Mouse (Mus musculus): ENCODE results near the gene Micu2. TPM values are rescaled to one million over a fixed set of nuclear protein-coding genes. Genes with fewer than 3 reads are reported as not detected.
A peak's percentile ranks its signal among the peaks of the same experiment; 100 is the strongest.
"Not testable (repeated sequence)": the region's sequence is repeated elsewhere in the genome, so short reads cannot be mapped to it uniquely, and the experiment has no call there.

Gene Micu2
- total RNA-seq, 2 experiments from 2014 or later = 30.1 to 31.9 TPM

DNA sequence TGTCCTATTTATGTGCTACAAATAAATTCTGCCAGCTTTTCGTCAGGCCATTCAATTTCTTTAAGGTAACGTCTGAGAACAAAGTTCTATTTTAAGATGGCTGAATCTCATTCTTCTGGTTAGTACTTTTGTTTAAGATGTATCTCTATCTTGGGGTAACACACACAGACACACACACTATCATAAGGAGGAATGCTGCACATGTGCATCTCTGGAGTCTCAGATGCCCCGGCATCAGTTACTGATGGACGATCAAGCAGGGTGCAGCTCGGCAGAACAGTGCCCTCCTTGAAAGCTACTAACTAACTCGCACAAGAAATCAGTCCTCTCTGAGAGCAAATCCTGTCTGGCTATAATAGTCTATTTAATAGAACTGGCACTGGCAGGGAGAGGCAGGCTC is 30.2 kb downstream of the Micu2 start:
- intact Hi-C loops (cut with DNase I) = no loop called here
- DNase-seq = no peak

DNA sequence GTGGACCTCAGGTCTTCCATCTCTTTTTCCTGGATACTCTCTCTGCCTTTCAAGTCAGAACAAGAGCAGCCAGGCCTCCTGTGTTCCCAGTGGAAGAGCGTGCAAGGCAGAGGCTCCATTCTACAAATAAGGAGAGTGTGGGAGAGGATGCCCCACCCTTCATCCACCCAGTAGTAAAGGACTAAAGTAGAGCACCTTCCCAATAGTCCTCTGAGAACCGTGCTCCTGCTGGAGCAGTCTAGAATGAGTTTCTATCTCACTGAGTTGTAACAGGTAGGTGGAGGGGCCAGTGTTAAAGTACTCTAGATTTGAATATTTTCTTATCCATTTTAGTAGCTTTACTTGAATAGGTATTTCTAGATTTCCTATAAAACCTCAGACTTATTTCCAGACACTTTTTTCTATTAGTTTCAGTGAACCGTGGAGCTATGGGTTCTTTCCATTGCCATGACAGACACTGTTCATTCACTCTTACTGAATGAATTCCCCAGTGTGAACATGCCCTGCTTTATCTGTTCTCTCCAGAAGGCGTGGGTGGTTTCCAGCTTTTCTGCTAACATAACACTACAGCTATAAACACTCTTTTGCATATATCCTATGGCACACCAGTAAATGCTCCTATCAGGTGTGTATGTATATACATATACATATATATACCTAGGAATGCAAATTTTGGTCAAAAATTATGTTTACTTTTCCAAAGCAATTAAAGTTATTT is 31.8 kb downstream of the Micu2 start:
- intact Hi-C loops (cut with DNase I) = no loop called here
- no peak for DNase-seq

DNA sequence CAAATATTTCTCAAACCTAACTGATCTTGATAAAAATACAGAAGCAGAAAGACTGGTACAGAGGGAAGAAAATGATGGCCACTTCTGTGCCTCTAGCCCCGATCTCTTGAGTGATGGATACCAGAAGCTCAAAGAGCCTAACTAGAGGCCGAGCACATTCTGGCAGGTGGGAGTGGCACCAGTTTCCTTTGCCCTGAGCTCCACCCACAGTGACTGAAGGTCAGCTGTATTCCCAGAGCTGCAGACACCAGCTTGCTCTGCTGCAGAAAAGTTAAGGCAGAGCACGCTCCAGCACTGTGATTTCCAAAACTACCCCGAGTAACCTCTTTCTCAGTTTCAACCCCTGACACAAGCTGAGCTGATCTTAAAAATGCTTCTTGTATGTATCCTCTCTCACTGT is 37.2 kb downstream of the Micu2 start:
- intact Hi-C loops (cut with DNase I) = no loop called here
- DNase-seq = no peak

DNA sequence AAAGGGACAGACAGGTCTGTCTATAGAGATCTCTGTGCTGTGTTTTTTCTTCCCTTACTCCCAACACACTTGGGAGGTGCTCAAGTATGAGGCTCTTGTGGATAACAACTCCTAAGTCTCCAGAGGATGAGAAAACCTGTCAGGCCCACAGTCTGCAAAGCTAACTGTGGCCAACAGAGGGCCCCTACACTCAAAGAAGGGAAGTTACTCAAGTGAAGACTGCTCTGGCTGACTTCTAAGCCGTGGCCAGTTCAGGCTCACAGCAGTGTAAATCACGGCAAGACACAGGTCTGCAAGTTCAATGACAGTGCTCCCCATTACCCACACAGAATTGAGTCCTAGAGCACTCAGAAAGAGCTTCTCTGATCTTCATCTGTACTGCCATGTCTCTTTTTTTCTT is 48.0 kb downstream of the Micu2 start:
- intact Hi-C loops (cut with DNase I) = loop anchor here (5.0 kb wide), 1 partner anchor 46 kb away; the partner anchor contains the start of gene Micu2
- no peak for DNase-seq

DNA sequence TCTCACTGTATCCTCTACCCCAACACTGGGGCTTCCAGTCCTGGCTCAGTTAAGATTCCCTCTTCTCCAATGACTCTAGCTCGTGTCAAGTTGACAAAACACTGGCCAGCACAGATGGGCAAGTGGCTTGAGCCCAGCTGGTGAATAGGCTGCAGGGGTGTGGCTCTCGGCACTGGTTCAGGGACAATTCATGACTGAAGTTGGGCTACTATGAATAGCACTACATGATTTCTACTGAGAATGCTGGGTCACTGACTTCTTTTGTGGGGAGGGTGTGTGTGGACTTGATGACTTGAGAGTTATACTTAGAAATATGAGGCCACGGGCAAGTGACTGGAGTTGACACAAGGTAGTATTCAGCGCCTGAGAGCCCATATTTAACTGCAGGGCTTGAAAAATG is 53.2 kb downstream of the Micu2 start:
- DNase-seq = peak; percentile 42 to 43
- intact Hi-C loops (cut with DNase I) = no loop called here

- DNase-seq = no peak
- intact Hi-C loops (cut with DNase I) = no loop called here
Observed at GRCm38 (mm10) chr14:57937297-57937696, 61.8 kb downstream of the Micu2 start.

- no peak for DNase-seq
- intact Hi-C loops (cut with DNase I) = no loop called here
Observed at GRCm38 (mm10) chr14:57934666-57935065, 64.4 kb downstream of the Micu2 start.

DNA sequence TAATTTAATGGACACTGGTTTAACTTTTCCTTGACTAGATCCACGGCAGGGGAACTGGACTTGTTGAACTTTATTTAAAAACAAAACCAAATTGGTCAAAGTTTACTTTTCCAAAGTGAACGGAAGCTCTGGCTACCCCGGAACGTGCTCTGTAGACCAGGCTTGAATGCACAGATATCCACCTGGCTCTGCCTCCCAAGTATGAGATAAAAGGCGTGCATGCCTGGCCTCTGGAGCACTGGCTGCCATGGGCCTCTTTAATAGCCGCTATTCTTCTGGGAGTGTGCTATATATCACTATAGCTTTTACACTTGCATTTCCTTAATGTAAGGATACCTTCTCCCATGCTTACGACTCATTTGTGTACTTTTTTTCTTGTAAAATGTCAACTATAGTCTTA is 65.5 kb downstream of the Micu2 start:
- no peak for DNase-seq
- intact Hi-C loops (cut with DNase I) = no loop called here

DNA sequence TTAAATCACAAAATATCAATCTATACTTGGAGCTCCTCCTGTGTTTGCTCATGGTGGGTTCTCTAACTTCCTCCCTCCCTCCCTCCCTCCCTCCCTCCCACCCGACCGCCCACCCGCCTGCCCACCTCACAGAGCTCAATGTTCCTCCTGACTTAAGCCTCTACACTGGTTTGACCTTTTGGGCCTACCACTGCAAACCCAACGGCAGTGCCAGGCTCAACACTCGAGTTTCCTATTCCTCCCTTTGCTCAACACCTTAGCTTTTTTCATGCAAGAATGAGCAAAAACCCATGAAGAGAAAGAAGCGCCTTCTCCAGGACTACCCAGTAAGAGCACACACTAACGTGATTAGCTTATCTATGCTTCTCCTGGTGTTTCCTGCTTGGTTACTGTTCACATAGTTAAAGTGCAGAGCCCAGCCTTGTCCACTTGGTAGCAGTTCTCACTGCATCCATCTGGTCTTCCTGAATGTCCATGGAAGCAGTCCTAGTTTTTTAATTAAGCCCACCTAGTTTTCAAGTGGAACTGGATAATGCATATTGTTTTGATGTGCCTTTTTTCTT is 66.1 kb downstream of the Micu2 start:
- no peak for DNase-seq
- intact Hi-C loops (cut with DNase I) = no loop called here

- intact Hi-C loops (cut with DNase I) = no loop called here
- DNase-seq = no peak
Observed at GRCm38 (mm10) chr14:57921428-57922131, 77.5 kb downstream of the Micu2 start.

DNA sequence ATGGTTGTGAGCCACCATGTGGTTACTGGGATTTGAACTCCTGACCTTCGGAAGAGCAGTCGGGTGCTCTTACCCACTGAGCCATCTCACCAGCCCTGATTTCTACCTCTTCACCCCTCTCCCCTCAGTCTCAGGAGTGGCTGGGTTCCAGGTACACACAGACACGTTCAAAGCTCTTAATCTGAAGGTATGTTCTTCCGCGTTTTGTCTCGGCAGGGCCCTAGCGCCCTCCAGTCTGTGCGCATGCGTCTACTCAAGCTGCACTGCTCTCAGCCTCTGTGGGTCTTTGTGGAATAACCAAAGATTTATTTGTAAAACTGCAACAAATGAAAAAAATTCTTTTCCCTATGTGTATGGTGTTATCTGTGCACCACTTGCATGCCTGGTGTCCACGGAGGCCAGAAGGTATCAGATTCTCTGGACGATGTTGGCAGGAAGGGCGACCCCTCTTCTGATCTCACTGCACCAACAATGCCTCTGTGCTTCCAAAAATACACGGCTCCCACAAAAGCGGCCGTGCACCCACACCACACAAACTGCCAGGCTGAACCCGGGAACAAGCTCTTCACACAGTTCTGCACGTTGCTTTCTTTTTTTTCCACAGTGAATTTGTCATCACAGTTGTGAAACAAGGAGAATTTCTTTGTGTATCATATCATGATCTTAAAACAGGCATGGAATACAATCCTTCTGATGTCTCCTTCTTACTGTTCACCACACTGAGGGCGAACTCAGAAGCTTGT is 78.3 kb downstream of the Micu2 start:
- intact Hi-C loops (cut with DNase I) = no loop called here

DNA sequence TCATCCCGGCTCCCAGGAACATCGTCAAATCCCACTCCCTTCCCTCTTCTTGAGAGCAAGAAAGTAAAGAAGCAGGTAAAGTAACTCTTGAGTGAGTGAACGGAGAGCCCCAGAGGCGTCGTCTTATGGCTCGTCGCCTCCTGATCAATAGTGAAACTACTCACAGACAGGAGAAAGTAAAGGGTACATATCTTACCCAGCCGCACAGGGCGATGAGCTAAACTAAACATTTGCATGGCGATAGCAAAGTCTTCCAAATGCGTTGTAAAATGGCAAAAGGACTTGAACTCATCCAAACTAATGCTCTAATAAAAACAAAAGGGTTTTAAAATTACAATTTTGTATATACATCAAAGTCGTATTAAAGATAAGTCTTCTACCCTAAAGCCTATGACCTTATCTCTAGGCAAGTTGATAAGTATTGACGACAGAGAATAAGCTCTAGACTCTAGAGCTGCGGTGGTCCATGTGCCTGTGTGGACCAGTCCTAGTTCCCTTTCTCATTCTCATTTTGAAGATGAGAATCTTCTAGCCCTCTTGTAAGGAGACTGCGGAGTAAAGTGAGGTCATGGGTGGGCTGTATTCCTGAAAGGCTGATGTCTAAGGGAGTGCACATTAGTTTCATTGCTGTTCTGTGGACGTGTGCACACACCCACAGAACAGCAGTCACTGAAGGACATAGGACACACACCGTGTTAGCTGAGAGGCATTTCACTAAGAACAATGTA is 79.8 kb downstream of the Micu2 start:
- DNase-seq = no peak
- intact Hi-C loops (cut with DNase I) = loop anchor here (10.0 kb wide), 1 partner anchor 545 kb away; no protein-coding TSS in a partner anchor

More for the DNA sequence above, 78.3 kb downstream of the Micu2 start:
- no peak for DNase-seq

DNA sequence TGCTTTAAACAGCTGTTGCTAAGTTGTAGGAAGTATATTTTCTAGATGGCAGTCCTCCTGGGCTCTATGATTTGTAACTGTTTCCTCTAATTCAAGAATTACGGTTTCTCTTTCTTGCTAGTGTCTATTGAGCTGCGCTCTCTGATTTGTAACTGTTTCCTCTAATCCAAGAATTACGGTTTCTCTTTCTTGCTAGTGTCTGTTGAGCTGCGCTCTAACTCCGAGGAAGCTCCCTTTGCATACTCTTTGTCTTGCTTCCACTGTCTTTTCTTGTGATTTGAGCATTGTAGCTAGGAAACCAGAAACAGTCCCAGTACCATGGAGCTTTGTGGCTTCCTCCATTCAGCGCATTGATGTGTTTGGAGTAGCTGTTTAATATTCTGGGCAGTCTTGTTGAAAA is 83.7 kb downstream of the Micu2 start:
- intact Hi-C loops (cut with DNase I) = loop anchor here (10.0 kb wide), 1 partner anchor 541 kb away; no protein-coding TSS in a partner anchor
- DNase-seq = no peak

DNA sequence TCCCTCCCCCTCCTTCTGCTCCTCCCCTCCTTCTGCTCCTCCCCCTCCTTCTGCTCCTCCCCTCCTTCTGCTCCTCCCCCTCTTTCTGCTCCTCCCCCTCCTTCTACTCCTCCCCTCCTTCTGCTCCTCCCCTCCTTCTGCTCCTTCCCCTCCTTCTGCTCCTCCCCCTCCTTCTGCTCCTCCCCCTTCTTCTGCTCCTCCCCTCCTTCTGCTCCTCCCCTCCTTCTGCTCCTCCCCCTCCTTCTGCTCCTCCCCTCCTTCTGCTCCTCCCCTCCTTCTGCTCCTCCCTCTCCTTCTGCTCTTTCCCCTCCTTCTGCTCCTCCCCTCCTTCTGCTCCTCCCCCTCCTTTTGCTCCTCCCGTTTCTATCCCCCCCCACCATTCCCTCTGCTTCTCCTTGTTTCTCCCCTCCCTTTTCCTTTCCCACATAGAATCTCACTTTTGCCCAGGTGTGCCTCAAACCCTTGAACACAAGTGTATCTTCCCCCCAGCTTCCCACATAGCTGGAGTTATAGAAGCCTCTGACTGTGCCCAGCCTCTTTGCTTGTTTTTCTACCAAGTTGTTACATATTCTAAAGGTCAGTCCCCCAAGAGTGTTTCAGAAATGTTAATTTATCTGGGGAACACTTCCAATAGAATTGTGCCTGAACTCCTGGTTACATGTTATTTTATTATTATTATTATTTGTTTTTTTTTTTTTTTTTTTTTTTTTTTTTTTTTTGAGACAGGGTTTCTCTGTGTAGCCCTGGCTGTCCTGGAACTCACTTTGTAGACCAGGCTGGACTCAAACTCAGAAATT is 86.7 kb downstream of the Micu2 start:
- intact Hi-C loops (cut with DNase I) = loop anchor here (5.0 to 10.0 kb wide), 2 partner anchors 85 to 538 kb away; partner anchors contain the start of genes Mrpl57 and Ska3
- DNase-seq = not testable (repeated sequence)

DNA sequence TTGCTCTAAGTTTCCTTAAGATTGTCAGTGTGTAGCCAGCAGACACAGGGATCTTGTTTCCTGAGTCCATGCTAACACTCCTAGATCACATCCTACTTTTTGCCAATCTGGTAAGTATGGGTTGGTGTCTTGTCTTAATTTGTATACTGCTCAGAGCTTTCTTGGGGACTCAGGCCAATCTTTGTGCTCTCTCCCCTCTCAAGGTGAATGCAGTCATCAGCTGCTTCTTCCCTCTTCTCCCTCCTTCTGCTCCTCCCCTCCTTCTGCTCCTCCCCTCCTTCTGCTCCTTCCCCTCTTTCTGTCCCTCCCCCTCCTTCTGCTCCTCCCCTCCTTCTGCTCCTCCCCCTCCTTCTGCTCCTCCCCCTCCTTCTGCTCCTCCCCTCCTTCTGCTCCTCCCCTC is 87.3 kb downstream of the Micu2 start:
- DNase-seq = not testable (repeated sequence)
- intact Hi-C loops (cut with DNase I) = loop anchor here (2.0 to 10.0 kb wide), 3 partner anchors 84 to 537 kb away; partner anchors contain the start of genes Mrpl57 and Ska3

GRCm38 (mm10) chr14:57911316-57911715 is 87.7 kb downstream of the Micu2 start:
- no peak for DNase-seq
- intact Hi-C loops (cut with DNase I) = loop anchor here (2.0 to 10.0 kb wide), 3 partner anchors 84 to 537 kb away; partner anchors contain the start of genes Mrpl57 and Ska3

GRCm38 (mm10) chr14:57910501-57911068 is 88.5 kb downstream of the Micu2 start:
- intact Hi-C loops (cut with DNase I) = loop anchor here (2.0 to 10.0 kb wide), 3 partner anchors 83 to 536 kb away; partner anchors contain the start of genes Mrpl57 and Ska3

GRCm38 (mm10) chr14:57909297-57909696 is 89.8 kb downstream of the Micu2 start:
- intact Hi-C loops (cut with DNase I) = loop anchor here (5.0 kb wide), 2 partner anchors 47 to 92 kb away; no protein-coding TSS in a partner anchor

More at GRCm38 (mm10) chr14:57910501-57911068, 88.5 kb downstream of the Micu2 start:
- peak; percentile 74 to 80 for DNase-seq

More at GRCm38 (mm10) chr14:57909297-57909696, 89.8 kb downstream of the Micu2 start:
- DNase-seq = no peak
